Mouse (Mus musculus): ENCODE data around the gene Rft1.

Gene Rft1

DNA sequence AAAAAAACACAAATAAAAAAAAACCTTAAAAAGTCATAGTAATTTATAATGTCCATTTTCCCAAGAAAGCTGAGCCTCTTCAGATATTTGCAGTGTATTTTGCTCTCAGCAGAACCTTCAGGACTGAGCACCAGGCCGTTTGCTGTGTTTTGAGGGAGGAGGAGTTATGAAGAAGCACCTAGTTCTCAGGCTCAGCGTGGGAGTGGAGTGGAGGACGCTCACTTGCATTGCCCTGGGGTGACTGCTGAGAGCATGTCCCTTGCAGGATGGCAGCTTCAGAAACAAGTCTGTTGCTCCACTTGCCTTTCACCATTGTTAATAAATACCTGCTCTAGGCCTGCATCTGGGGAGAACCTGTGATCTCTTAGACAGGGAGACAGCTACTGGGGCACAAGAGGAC is 81.7 kb downstream of the Rft1 start:
- DNase-seq = no peak

DNA sequence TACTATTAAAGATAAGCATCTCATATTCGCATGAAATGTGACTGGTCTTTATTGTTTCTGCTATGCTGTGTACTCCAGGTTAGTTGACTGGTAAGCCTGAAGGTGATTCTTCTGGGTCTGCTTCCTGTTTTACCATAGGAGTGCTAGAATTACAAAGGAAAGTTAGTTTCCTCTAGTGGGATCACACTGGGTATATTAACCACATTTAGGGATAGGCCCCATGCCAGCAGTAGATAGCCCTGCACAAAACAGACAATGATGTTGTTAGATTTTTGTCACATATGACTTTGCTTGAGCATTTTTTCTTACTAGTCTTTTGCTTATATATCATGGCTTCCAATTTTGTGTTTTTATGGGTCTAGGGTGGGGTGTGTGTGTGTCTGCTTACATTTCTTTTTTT is 82.3 kb downstream of the Rft1 start:
- DNase-seq = no peak
